Mouse (Mus musculus): ENCODE data around the gene Dvl1. TPM values are rescaled to one million over a fixed set of nuclear protein-coding genes. Genes with fewer than 3 reads are reported as not detected.

The Dvl1 gene
- polyA plus RNA-seq, 1 experiment: 8.1 TPM

DNA sequence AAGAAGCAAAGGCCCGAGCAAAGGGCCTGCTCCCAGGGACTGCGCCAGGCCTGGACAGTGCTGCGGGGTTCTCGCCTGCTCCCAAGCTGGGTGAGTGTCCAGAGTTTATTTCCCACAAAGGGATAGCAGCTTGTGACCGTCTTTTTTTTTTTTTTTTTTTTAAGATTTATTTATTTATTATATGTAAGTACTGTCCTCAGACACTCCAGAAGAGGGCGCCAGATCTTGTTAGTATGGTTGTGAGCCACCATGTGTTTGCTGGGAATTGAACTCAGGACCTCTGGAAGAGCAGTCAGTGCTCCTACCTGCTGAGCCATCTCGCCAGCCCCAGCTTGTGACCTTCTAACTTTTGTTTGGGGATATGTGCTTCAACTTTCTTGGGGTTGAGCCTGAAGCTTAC, 26.2 kb upstream of the Dvl1 start:
- H3K27me3 ChIP-seq (ENCODE audit: control insufficient read depth): no peaks in the 10 kb centered on the region
- H3K4me1 ChIP-seq (ENCODE audit: control insufficient read depth): peaks cover 7% of the 10 kb centered on the region
- H3K36me3 ChIP-seq (ENCODE audit: control insufficient read depth): peaks cover 99% of the 10 kb centered on the region
- TF ChIP-seq TAL1 (IDR thresholded peaks at IDR 0.05; ENCODE audit: low read length): no peak
- TF ChIP-seq GATA1 (IDR thresholded peaks at IDR 0.05; ENCODE audit: low read length): no peak
- no peaks in the 10 kb centered on the region for H3K9me3 ChIP-seq (ENCODE audit: control insufficient read depth, low read length)
- H3K4me3 ChIP-seq (replicated peaks): no peak overlapping the region

DNA sequence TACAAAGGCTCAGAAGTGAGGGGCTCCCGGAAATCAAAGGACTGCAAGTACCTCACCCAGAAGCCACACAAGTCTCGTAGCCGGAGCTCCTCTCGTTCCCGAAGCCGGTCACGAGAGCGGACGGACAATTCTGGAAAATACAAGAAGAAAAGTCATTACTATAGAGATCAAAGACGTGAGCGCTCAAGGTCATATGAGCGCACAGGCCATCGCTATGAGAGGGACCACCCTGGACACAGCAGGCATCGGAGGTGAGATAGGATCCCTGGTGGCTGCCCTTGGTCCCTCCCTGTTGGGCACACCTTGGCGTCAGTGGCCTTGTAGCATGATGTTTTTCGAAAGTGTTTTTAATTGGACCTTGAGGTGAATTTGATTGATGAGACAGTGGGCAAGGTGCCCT, 23.8 kb upstream of the Dvl1 start:
- Histone ChIP-seq H3K4me1 (ENCODE audit: control insufficient read depth) (peaks cover 7% of the 10 kb centered on the region), H3K4me3 (replicated peaks) (no peak overlapping the region)

DNA sequence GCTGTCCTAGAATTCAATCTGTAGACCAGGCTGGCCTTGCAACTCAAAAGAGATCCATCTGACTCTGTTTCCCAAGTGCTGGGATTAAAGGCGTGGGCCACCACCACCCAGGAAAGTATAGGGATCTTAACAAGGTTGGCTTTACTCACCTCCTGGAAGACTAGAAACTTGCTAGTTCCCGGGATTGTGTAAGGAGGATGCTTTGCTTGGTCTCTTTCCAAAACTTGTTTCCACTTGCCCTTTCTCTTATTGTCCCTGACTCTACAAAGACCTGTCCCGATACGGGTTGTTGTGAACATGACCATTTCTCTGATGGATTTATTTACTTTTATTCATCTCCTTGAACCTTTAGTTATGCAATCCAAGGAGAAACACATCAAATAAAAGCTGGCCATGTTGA, 17.3 kb upstream of the Dvl1 start:
- H3K36me3 ChIP-seq (ENCODE audit: control insufficient read depth): peaks cover 66% of the 10 kb centered on the region
- no peak for TF ChIP-seq TAL1 (IDR thresholded peaks at IDR 0.05; ENCODE audit: low read length)
- no peak for TF ChIP-seq GATA1 (IDR thresholded peaks at IDR 0.05; ENCODE audit: low read length)
- H3K27me3 ChIP-seq (ENCODE audit: control insufficient read depth): no peaks in the 10 kb centered on the region
- no peaks in the 10 kb centered on the region for H3K9me3 ChIP-seq (ENCODE audit: control insufficient read depth, low read length)
- H3K4me1 ChIP-seq (ENCODE audit: control insufficient read depth): peaks cover 37% of the 10 kb centered on the region
- no peak overlapping the region for H3K4me3 ChIP-seq (replicated peaks)

More for the DNA sequence above, 23.8 kb upstream of the Dvl1 start:
- Histone ChIP-seq H3K36me3 (ENCODE audit: control insufficient read depth) (peaks cover 98% of the 10 kb centered on the region), H3K9me3 (ENCODE audit: control insufficient read depth, low read length) (no peaks in the 10 kb centered on the region), H3K27me3 (ENCODE audit: control insufficient read depth) (no peaks in the 10 kb centered on the region)
- TF ChIP-seq TAL1 (IDR thresholded peaks at IDR 0.05; ENCODE audit: low read length) (no peak), GATA1 (IDR thresholded peaks at IDR 0.05; ENCODE audit: low read length) (no peak)

DNA sequence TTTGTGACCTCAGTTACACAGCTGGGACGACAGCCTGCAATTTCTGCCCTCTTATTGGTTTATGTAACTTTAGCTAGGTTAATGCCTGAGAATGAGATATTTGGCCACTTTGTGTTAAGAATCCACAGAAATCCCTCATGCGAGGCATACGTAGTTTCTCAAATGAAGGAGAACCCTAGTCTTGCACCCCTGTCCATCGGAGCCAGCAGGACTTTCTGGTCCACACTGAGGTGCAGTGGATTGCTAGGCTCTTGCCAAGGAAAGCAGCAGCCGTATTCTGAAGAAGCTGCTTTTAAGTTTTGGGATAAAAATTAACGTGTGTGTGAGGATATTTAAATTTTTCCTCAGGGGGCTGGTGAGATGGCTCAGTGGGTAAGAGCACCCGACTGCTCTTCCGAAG, 16.6 kb upstream of the Dvl1 start:
- peak overlapping the region; percentile 65 for H3K4me3 ChIP-seq (replicated peaks)
- TF ChIP-seq GATA1 (IDR thresholded peaks at IDR 0.05; ENCODE audit: low read length) (no peak), TAL1 (IDR thresholded peaks at IDR 0.05; ENCODE audit: low read length) (no peak)
- peaks cover 37% of the 10 kb centered on the region for H3K4me1 ChIP-seq (ENCODE audit: control insufficient read depth)
- H3K27me3 ChIP-seq (ENCODE audit: control insufficient read depth): no peaks in the 10 kb centered on the region
- H3K36me3 ChIP-seq (ENCODE audit: control insufficient read depth): peaks cover 58% of the 10 kb centered on the region
- no peaks in the 10 kb centered on the region for H3K9me3 ChIP-seq (ENCODE audit: control insufficient read depth, low read length)

DNA sequence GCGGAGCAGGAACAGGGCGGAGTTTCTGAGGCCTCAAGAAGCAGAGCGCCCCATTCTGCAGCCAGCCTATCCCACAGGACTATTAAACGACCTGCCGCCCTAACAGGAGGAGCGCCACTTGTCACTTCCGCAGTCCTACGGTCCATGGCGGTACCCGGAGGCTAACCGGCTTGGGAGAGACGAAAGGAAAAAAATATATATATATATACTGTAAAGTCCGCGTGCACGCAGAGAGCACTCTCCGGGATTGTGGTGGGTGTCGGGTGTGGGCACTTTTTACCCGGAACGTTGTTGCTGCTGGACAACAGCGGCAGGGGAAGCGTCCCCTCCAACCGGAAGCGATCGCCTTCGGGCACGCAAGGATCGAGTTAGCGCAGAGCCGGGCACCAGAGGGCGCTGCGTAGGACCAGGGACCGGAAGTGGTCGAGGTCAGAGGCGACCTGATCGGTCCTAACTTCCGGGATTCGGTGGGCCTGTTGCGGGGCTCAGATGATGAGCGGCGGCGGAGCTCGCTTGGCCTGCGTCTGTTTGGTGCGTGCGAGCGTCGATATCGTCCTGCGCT, 15.9 kb upstream of the Dvl1 start, which contains the start of gene Aurkaip1:
Gene Aurkaip1 (plus strand): TSS at position 68 of the 562 bp plus-strand sequence.
- Histone ChIP-seq H3K4me3 (replicated peaks) (peak within 1 kb of the TSS; percentile 65), H3K4me1 (ENCODE audit: control insufficient read depth) (peaks cover 37% of the 10 kb centered on the region), H3K27me3 (ENCODE audit: control insufficient read depth) (no peaks in the 10 kb centered on the region), H3K36me3 (ENCODE audit: control insufficient read depth) (peaks cover 51% of the 10 kb centered on the region), H3K9me3 (ENCODE audit: control insufficient read depth, low read length) (no peaks in the 10 kb centered on the region)
- TF ChIP-seq TAL1 (IDR thresholded peaks at IDR 0.05; ENCODE audit: low read length) (no peak), GATA1 (IDR thresholded peaks at IDR 0.05; ENCODE audit: low read length) (no peak)

DNA sequence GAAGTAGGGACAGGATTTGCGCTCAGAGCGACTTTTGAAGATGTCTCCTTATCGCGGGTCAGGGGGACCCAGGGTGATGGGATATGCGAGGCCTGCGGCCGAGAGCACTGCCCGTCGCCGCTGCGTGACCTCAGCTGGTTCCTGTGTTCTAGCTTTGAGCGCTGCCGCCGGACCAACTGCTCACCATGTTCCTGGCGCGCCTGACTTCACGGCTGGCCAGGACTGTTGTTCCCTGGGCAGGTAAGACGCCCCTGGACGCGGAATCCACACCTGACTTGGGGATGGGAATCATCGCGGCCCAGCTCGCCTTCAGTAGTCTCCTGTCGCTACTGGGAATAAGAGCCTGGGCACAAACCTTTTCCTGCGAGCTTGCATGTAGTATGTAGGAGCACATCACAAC, 15.4 kb upstream of the Dvl1 start:
- Histone ChIP-seq H3K4me3 (replicated peaks) (peak overlapping the region; percentile 65), H3K27me3 (ENCODE audit: control insufficient read depth) (no peaks in the 10 kb centered on the region), H3K9me3 (ENCODE audit: control insufficient read depth, low read length) (no peaks in the 10 kb centered on the region), H3K4me1 (ENCODE audit: control insufficient read depth) (peaks cover 37% of the 10 kb centered on the region), H3K36me3 (ENCODE audit: control insufficient read depth) (peaks cover 46% of the 10 kb centered on the region)
- TF ChIP-seq GATA1 (IDR thresholded peaks at IDR 0.05; ENCODE audit: low read length): no peak
- TF ChIP-seq TAL1 (IDR thresholded peaks at IDR 0.05; ENCODE audit: low read length): no peak

DNA sequence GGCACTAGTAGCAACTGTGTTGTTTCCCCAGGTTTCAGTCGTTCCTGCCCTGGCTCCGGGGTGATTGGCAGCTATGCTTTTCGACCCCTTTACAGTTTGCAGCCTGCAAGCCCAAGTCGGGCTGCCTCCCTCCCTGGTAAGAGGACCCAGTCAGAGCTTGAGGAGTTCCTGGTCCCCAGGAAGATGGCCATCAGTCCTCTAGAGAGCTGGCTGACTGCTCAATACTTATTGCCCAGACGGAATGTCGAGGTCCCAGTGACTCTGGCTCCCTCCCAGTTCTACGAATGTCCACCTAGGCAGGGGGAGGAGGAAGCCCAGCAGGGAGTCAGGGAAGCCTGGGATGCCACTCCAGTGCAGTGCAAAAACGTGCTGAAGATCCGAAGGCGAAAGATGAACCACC, 14.9 kb upstream of the Dvl1 start:
- peaks cover 41% of the 10 kb centered on the region for H3K36me3 ChIP-seq (ENCODE audit: control insufficient read depth)
- TF ChIP-seq GATA1 (IDR thresholded peaks at IDR 0.05; ENCODE audit: low read length): no peak
- H3K4me1 ChIP-seq (ENCODE audit: control insufficient read depth): peaks cover 37% of the 10 kb centered on the region
- no peaks in the 10 kb centered on the region for H3K9me3 ChIP-seq (ENCODE audit: control insufficient read depth, low read length)
- no peaks in the 10 kb centered on the region for H3K27me3 ChIP-seq (ENCODE audit: control insufficient read depth)
- H3K4me3 ChIP-seq (replicated peaks): peak overlapping the region; percentile 65

DNA sequence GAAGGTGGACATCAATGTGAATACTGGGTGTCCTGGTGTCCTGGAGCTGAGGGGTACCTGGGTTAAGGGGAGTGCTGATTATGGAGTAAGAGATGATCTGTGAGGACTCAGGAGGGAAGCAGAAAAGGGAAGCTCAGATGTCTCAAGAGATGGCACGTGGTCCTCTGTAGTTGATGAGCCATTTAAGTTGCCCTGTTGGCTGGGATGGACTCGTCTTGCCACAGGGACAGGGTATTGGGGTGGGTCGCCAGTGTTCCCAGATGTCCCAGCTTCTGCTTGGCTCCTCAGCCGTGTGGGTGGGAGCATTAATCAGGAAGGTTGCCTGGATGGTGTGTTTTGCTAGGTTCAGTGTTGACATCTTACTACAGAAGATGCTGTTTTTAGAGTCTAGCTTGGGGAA, 14.0 kb upstream of the Dvl1 start:
- H3K27me3 ChIP-seq (ENCODE audit: control insufficient read depth): peaks cover 6% of the 10 kb centered on the region
- TF ChIP-seq GATA1 (IDR thresholded peaks at IDR 0.05; ENCODE audit: low read length): no peak
- no peak for TF ChIP-seq TAL1 (IDR thresholded peaks at IDR 0.05; ENCODE audit: low read length)
- no peaks in the 10 kb centered on the region for H3K9me3 ChIP-seq (ENCODE audit: control insufficient read depth, low read length)
- peaks cover 37% of the 10 kb centered on the region for H3K4me1 ChIP-seq (ENCODE audit: control insufficient read depth)
- peak overlapping the region; percentile 65 for H3K4me3 ChIP-seq (replicated peaks)
- H3K36me3 ChIP-seq (ENCODE audit: control insufficient read depth): peaks cover 34% of the 10 kb centered on the region

DNA sequence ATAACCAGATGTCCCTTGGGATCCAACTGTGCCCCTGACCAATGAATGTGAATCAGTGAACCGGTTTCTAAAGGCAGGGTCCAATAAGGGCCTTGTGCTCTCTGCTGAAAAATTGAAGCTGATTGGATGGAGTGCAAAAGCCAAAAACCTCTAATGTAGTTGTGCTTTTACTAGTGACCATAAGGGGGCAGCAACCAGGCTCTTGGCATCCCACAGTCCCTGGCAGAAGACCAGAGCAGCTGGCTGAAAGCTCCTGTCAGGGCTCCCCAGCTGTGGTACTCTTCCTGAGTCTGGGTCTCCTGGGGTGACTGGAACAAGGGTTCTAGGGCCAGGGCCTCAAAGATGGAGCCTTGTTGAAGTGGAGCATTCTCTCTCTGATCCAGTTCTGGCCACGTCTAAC, 13.4 kb upstream of the Dvl1 start:
- H3K4me1 ChIP-seq (ENCODE audit: control insufficient read depth): peaks cover 37% of the 10 kb centered on the region

More for the DNA sequence above, 13.4 kb upstream of the Dvl1 start:
- Histone ChIP-seq H3K9me3 (ENCODE audit: control insufficient read depth, low read length) (no peaks in the 10 kb centered on the region), H3K36me3 (ENCODE audit: control insufficient read depth) (peaks cover 30% of the 10 kb centered on the region), H3K4me3 (replicated peaks) (no peak overlapping the region), H3K27me3 (ENCODE audit: control insufficient read depth) (peaks cover 8% of the 10 kb centered on the region)
- TF ChIP-seq TAL1 (IDR thresholded peaks at IDR 0.05; ENCODE audit: low read length) (no peak), GATA1 (IDR thresholded peaks at IDR 0.05; ENCODE audit: low read length) (no peak)

All from erythroblast, embryonic 14.5 days (primary cell).